Mouse (Mus musculus) adrenal gland, adult 2 months (tissue): ENCODE measurements around the gene Tgfb1. TPM values are rescaled to one million over a fixed set of nuclear protein-coding genes. Genes with fewer than 3 reads are reported as not detected.
A peak's percentile ranks its signal among the peaks of the same experiment; 100 is the strongest.
"Not testable (repeated sequence)": the region's sequence is repeated elsewhere in the genome, so short reads cannot be mapped to it uniquely, and the experiment has no call there.

Source experiments
- DNase-seq: peaks from one replicate; pipeline ENCODE4 v3.0.0; 2021
- polyA plus RNA-seq: library from polyadenylated mRNA; depleted of rRNA; stranded (reverse); fragments of >200 nt; gene quantifications from 2 replicates; pipeline ENCODE4 v1.2.3, GENCODE M21; 2012
- total RNA-seq, 2 experiments: library from RNA; stranded (reverse); gene quantifications; 2 replicates each; pipeline ENCODE4 v1.2.3; 2021

Gene Tgfb1
- total and polyA plus RNA-seq, 3 experiments: 30.2 to 50.8 (median 36.6) TPM

GRCm38 (mm10) chr7:25705801-25706251 is 19.0 kb downstream of the Tgfb1 start:
- peak; percentile 45 for DNase-seq

GRCm38 (mm10) chr7:25706578-25707170 is 19.9 kb downstream of the Tgfb1 start:
- no peak for DNase-seq

GRCm38 (mm10) chr7:25707581-25708292 is 20.9 kb downstream of the Tgfb1 start:
- DNase-seq: peak; percentile 72

- peak; percentile 29 for DNase-seq
Measured at GRCm38 (mm10) chr7:25709961-25710360, 23.2 kb downstream of the Tgfb1 start.

DNA sequence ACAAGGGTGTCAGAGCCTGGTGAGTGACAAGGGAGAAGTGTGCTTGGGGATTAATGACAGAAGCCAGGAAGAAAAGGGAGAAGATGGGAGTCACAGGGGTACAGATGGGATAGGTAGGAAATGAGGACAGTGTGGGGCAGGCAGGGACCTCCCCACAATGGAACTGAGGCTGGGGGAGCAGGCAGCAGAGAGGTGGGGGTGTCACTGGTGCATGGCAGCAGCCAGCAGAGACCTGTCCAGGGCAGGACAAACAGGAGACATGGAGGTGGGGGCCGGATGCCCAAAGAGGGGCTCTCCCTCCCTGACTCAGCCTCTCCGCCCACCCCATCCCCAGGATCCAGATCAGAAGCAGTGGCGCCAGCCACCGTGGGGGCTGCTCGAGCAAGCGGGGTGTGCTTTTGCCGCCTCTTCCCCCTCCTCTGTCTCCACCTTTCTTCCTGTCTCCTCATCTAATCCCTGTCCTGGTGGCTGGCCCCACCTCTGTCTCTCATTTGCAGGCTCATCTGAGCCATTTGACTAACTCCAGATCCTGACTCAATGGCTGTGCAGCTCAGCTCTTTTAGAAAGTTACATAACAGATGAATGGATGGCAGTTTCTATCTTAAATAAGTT is 23.8 kb downstream of the Tgfb1 start:
- DNase-seq: peak; percentile 41

- DNase-seq: no peak
Measured at GRCm38 (mm10) chr7:25711165-25711564, 24.4 kb downstream of the Tgfb1 start.

GRCm38 (mm10) chr7:25711731-25712197 is 25.0 kb downstream of the Tgfb1 start:
- DNase-seq: peak; percentile 78

- DNase-seq: no peak
Measured at GRCm38 (mm10) chr7:25712801-25713200, 26.0 kb downstream of the Tgfb1 start.

- DNase-seq: no peak
Measured at GRCm38 (mm10) chr7:25714581-25714980, 27.8 kb downstream of the Tgfb1 start.

DNA sequence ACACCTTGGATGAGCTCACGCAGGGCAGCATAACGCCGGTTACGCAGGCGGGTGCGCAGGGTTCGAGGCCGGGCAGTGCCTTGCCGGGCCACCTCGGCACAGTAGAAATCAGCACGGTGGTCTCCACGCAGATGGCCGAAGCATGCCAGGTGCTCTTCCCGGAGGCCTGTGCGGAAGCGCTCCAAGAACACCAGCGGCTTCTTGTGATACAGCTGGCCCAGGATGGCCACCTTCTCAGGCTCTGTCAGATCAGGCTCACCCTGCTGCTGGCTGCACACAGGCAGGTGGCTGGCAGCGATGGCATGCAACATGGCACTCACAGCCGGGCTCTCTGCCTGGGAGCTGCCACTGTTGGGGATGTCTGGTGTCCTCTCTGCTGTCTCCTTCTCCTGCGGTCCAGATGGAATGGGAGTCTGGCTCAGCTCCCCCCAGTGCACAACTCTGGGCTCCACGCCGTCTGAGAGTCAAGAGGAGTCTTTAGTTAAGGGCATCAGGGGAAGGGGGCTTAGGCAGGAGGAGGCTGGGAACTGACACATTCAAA is 29.0 kb downstream of the Tgfb1 start:
- DNase-seq: no peak

DNA sequence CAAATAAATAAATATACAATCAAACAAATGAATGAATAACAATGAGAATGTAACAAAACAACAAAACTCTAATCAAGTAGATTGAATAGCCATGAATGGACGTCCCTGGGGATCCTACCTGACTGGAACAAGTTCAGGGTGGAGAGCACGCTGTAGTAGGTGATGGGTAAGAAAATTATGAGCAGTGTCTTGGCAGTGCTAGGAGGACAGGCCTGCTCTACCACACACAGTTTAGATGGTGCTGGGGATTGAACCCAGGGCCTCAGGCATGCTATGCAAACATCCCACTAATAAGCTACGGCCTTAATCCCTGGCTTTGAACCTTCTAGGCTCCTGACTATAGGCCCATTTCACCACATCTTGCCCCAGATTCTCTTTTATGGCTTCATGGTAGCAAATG is 30.7 kb downstream of the Tgfb1 start:
- no peak for DNase-seq

GRCm38 (mm10) chr7:25718788-25719417 is 32.1 kb downstream of the Tgfb1 start, which contains the start of gene Ccdc97:
Ccdc97 (minus strand) TSS chr7:25719088.
- peak; percentile 95 for DNase-seq

DNA sequence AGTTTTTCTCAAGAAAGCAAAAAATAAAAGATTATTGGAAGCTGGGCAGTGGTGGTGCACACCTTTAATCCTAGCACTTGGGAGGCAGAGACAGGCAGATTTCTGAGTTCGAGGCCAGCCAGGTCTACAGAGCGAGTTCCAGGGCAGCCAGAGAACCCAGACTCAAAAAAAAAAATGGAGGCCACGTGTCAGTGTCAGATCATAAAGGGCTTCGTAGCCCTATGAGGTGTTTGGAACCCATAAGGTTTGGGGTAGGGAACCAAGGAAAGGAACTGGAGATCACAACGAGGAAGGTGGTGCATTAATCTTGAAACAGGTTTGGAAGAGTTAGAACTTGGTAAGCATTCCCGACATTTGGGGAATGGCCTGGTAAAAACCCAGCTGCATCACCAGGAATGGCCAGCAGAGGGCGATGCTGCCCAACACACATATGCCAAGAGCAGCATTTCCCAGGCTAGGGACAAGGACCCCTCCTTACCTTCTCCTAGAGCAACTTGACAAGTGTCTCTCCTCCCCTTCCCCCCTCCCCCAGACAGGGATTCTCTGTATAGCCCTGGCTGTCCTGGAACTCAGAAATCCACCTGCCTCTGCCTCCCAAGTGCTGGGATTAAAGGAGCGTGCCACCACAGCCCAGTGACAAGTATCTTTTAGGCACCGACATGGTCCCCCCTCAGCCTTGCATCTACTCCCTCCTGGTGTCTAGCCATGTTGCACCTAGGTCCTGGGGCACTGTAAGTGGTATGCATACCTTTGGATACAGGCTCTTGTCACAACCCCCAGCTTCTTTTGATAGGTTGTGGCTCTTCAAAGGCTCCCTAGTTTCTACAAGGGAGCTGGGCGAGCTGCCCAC is 33.2 kb downstream of the Tgfb1 start:
- peak; percentile 78 for DNase-seq

GRCm38 (mm10) chr7:25720760-25721159 is 34.0 kb downstream of the Tgfb1 start:
- DNase-seq: no peak

GRCm38 (mm10) chr7:25721776-25722175 is 35.0 kb downstream of the Tgfb1 start:
- DNase-seq: not testable (repeated sequence)

DNA sequence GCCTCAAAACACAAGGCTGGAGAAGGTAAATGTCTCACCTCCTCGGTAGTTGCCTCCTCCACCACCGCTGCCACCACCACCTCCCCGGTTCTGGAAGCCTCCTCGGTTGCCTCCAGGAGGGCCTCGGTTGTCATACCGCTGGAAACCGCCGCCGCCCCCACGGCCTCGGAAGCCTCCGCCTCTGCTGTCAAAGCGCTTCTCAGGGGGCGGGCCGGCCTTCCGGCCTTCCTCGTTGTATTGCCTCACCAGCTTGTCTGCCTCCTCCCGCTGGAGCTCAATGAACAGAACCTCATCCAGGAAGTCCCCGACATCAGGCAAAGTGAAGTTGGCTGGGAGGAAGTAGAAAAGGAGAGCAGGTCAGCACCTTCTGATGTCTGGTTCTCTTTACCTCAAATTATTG is 39.1 kb downstream of the Tgfb1 start:
- DNase-seq: no peak

GRCm38 (mm10) chr7:25727800-25728199 is 41.0 kb downstream of the Tgfb1 start:
- no peak for DNase-seq

DNA sequence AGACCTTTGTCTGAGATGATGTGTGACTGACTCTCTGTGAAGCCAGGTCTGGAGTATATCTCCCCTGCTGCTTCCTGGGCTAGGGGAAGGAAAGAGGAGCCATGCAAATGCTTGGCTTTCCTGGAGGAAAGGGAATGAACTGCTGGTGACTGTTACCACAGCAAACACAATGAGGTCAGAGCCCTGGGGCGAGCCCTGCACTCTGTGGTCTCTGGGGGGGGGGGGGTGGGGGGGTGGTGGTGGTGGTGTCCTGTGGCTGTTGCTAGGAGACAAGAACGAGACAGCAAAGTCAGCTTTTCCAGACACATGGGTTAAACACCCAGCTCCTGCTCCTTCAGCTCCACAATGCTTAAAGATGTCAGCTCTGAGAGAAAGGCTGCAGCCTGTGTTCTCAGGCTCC is 42.6 kb downstream of the Tgfb1 start:
- no peak for DNase-seq

GRCm38 (mm10) chr7:25729862-25730261 is 43.1 kb downstream of the Tgfb1 start:
- no peak for DNase-seq

- no peak for DNase-seq
Measured at GRCm38 (mm10) chr7:25731294-25732055, 44.7 kb downstream of the Tgfb1 start.

DNA sequence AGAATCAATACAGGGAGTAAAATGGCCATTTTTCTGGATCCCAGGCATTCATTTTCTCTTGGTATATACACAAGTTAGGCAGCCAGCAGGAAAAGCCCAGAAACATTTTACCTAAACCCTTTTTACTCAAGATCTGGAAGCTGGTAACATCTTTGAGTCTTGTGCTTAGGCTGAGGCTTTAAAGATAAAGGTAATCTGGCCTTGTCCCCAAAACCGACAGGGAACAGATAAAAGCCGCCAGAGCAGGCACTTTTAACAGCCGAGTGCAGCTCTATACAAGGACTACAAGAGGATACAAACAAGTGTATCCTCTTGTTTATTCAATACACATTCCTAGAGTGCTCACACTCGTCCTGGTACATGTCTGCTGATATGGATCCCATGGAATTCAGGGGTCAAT is 48.2 kb downstream of the Tgfb1 start:
- no peak for DNase-seq
